Mouse (Mus musculus) megakaryocyte progenitor cell, adult 5-6 weeks (primary cell): ENCODE measurements at regions not wholly inside any gene's neighbourhood (a gene's known extent, or its start where the extent isn't known, plus 50 kb on each side); places are given as distances from the start of the nearest gene placed in this dataset.
"Not testable (repeated sequence)": the region's sequence is repeated elsewhere in the genome, so short reads cannot be mapped to it uniquely, and the experiment has no call there.

Experiments
- ATAC-seq: replicated peaks from 2 replicates; pipeline ENCODE4 v1.8.0; 2016; ENCODE audit warnings: mild to moderate bottlenecking, moderate TSS enrichment, inconsistent platforms; ENCODE audit not compliant: poor library complexity

DNA sequence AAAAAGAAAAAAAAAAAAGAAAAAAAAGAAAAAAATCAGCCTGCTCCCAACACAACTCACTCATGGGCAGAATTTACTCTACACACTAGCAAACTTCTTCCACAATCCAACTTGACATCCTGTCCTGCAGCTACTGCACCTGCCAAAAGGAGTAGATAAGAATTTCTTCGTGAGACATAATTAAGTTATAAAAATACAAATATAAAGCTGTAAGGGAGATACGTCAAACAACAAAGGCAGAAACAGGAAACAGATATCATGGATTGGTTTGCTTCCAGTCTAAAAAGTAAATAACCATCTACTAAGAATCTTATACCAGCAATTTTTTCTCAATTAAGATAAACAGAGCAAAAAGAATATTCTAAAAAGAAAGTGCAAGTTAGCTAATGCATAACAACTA lies 390.3 kb downstream of the Pih1d3 start:
- ATAC-seq, result no peak

DNA sequence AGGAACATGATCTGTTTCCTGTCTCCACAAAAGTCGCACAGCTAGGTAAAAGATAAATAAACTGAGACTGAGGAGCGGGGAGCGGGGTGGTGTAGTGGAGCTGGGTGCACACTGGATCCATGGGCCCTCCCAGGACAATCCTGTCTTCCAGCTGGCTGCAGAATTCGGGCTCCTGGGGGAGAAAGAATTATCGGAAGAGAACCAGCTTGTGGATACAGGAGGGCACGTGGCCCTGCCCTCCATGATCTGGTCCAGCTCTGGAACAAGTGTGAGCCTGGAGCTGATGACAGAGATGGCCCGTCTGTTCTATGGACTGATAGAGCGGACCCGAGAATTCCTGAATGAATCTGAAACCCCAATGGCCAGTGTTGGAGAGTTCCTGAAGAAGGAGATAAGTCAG lies 392.6 kb downstream of the Pih1d3 start:
- not testable (repeated sequence) for ATAC-seq

DNA sequence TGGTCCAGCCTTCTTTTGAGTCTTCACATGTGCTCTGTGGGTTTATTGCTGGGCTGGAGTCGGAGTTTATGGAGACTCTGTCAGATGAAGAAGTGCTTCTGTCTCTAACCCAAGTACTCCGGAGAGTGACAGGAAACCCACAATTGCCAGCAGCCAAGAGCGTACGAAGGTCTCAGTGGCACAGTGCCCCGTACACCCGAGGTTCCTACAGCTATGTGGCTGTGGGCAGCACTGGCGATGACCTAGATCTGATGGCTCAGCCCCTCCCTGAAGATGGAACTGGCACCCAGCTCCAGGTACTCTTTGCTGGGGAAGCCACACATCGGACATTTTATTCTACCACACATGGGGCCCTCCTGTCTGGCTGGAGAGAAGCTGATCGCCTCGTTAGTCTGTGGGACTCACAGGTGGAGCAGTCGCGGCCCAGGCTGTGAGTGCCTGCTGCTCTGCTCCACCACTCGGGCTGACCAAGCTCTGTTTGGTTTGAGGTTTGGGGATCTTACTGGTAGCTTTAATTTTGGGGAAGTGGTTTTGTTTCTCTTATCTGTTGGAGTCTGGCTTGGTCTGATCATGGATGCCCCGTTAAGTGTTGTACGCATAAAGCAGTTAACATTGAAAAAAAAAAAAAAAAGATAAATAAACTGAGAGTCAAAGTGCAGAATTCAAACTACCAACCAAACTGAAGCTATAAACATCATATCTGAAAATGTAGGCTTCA lies 393.8 kb downstream of the Pih1d3 start:
- peak; percentile 94 for ATAC-seq

DNA sequence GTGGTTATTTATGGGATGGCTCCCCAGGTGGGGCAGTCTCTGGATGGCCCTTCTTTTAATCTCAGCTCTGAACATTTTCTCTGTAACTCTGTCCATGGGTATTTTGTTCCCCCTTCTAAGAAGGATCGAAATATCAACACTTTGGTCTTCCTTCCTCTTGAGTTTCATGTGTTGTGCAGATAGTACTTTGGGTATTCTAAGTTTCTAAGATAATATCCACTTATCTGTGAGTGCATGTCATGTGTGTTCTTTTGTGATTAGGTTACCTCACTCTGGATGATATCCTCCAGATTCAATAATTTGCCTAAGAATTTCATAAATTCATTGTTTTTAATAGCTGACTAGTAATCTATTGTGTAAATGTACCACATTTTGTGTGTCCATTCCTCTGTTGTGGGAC lies 411.7 kb downstream of the Pih1d3 start:
- no peak for ATAC-seq

DNA sequence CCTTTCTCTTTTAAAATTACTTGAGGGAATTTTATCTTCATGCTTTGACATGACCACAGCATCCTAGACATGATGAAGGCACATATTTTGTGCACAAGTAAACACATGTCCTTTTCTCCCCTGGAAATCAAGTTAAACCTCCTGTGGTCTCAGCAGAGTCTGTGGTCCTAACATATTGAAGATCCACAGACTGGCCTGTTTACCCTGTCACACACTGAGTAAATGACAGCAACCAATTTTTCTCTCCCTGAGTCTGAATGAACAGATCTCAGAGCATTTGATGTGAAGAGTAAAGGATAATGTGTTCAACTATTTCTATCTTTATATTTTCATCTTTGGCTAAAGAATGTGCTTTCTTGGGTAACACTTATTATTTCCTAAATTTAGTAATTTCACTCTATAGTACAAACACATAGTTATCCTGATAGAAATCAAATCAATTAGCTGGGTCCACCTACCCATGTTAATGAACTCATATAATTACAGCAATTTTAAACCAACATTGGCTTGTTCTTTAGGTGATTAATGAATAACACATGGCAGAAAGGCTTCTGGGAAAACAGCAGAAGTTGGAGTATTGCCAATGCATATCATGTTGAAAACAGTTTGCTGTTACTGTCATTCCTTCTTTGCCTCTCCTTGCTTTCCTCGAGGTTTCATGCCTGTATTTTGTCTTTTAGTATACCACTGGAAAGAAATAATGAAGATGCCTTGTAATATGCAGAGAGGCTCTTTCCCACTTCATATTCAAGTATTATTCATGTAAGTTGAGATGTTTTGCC lies 414.1 kb downstream of the Pih1d3 start:
- no peak for ATAC-seq

DNA sequence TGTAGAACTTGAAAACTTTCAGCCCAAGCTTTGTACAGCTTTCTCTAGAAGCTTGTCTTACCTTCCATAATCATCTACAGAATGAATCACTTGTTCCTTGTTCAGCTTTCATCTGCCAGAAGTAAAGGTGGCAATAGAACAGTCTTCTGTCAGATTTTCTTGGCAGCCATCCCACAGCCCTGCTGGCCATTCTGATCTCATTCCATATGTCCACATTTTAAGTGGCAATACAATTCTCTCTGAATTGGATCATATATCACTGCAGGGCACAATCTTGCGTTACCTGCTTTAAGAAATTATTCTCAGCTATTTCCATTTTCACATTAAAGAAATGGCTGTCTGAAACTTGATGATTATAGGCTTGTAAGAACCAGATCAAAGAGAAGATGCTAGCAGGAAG lies 422.5 kb downstream of the Pih1d3 start:
- no peak for ATAC-seq

DNA sequence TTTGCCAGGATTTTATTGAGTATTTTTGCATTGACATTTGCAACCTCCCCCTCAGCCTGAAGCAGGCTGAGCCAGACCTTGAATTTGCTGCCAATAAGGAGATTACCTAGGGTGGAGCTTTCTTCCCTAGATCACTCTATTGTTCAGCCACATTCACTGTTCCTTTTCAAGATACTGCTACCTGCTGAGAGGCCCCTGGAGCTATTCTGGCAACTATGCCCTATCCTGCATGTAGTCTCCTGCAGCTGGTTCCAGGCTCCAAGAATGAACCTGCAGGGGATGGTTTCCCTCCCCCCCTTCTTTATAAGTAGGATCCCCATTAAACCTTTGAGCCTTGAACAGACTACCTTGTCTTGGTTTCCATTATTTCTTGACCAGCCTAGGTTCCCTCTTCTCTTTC lies 455.9 kb downstream of the Pih1d3 start:
- no peak for ATAC-seq
